Mouse (Mus musculus) lung, postnatal 0 days (tissue): ENCODE results near the gene Prtg. TPM values are rescaled to one million over a fixed set of nuclear protein-coding genes. Genes with fewer than 3 reads are reported as not detected.

Experiments used
- ATAC-seq: fragments of 200-750 bp; cut with Nextera tagmentation; 2 replicates; pipeline ENCODE4 v1.8.0; 2017; ENCODE audit warnings: moderate library complexity
- DNase-seq: peaks from one replicate; pipeline ENCODE4 v3.0.0-alpha.2; 2016; ENCODE audit warnings: low spot score
- H3K27ac ChIP-seq: fragments of 300-500 bp; sonication (generic); 2 replicates; pipeline ENCODE4 v1.5.1; 2014; ENCODE audit warnings: antibody characterized with exemption, mild to moderate bottlenecking, low read length, mixed read lengths
- H3K27me3 ChIP-seq: fragments of 300-500 bp; sonication (generic); replicated peaks from 2 replicates; pipeline ENCODE4 v1.6.1; 2014; ENCODE audit warnings: low read length, mixed read lengths; ENCODE audit not compliant: insufficient read depth
- H3K36me3 ChIP-seq: fragments of 300-500 bp; sonication (generic); 2 replicates; pipeline ENCODE4 v1.6.1; 2014; ENCODE audit warnings: low read length, mixed read lengths; ENCODE audit not compliant: insufficient read depth
- H3K4me1 ChIP-seq: fragments of 300-500 bp; sonication (generic); 2 replicates; pipeline ENCODE4 v1.6.1; 2014; ENCODE audit warnings: antibody characterized with exemption, low read depth, low read length, mixed read lengths; ENCODE audit not compliant: insufficient read depth
- H3K4me2 ChIP-seq: fragments of 300-500 bp; sonication (generic); replicated peaks from 2 replicates; pipeline ENCODE4 v1.6.1; 2014; ENCODE audit warnings: low read depth, mild to moderate bottlenecking, low read length, moderate library complexity, mixed read lengths
- H3K4me3 ChIP-seq: fragments of 300-500 bp; sonication (generic); 2 replicates; pipeline ENCODE4 v1.5.1; 2014; ENCODE audit warnings: low read depth, low read length
- H3K9ac ChIP-seq: fragments of 300-500 bp; sonication (generic); replicated peaks from 2 replicates; pipeline ENCODE4 v1.6.1; 2014; ENCODE audit warnings: low read depth, mild to moderate bottlenecking
- H3K9me3 ChIP-seq: fragments of 300-500 bp; sonication (generic); 2 replicates; pipeline ENCODE4 v1.6.1; 2016; ENCODE audit warnings: low read length, mixed read lengths
- CTCF ChIP-seq: IDR thresholded peaks from 2 replicates; pipeline ENCODE4 v1.5.1; 2016; ENCODE audit warnings: antibody characterized with exemption, mild to moderate bottlenecking
- EP300 ChIP-seq: IDR thresholded peaks from 2 replicates; pipeline ENCODE4 v1.6.1; 2016; ENCODE audit warnings: antibody characterized with exemption, mild to moderate bottlenecking, control low read depth
- WGBS: fragments of 180-500 bp; shearing (Covaris S2); extraction: QIAGEN DNeasy Blood & Tissue Kit; methylation state at CpG from one replicate; pipeline ENCODE4 v1.1.7; 2014; 5-methylcytosine and 5-hydroxymethylcytosine counted together
- polyA plus RNA-seq: library from polyadenylated mRNA; unstranded; fragments of >200 nt; fragmentation: Nextera tagmentation; extraction: Ambion mirVana; gene quantifications from 2 replicates; pipeline ENCODE4 v1.2.1, GENCODE M21; 2015

Gene Prtg
- polyA plus RNA-seq, 1 experiment from 2014 or later: 0.04 TPM

GRCm38 (mm10) chr9:72807420-72808005 lies 839 bp downstream of the Prtg start:
- Histone ChIP-seq H3K27me3 (peaks cover 14% of the 10 kb centered on the region; the same call in 1 of the 2 replicates), H3K36me3 (no peaks in the 10 kb centered on the region), H3K4me1 (no peaks in the 10 kb centered on the region), H3K4me3 (peak overlapping the region; percentile 61), H3K9me3 (no peaks in the 10 kb centered on the region), H3K4me2 (peak overlapping the region; percentile 100), H3K27ac (no peak overlapping the region), H3K9ac (0 out of 2 replicates have a peak overlapping the region, but pooled peaks have one; percentile 16)
- peak; percentile 24 for DNase-seq
- TF ChIP-seq EP300 (no peak), CTCF (0 out of 2 replicates have a peak, but pooled peaks have one; percentile 10)
- peak; percentile 44 for ATAC-seq
- WGBS: under 1% methylated on average over 41 of the region's 52 CpGs

DNA sequence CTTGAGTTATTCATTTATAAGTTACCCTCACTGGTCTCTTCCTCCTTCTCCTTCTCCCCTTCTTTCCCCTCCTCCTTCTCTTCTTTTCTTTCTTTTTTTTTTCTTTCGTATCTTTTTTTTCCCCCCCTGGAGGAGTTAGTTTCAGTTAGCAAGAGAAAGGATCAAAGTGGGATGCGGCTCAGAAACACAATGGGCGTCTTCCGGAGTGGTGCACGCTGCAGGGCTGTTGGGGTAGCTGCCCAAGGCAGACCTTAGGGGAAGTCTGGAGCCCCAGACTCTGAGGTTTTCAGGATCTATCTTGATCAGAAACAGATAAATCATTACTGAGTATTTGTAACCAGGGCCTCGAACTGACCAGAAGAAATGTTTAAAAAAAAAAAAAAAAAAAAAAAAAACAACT lies 1.5 kb downstream of the Prtg start:
- H3K9ac ChIP-seq: no peak overlapping the region
- no peaks in the 10 kb centered on the region for H3K9me3 ChIP-seq
- H3K4me2 ChIP-seq: peak overlapping the region; percentile 100
- no peak for TF ChIP-seq CTCF
- no peak for TF ChIP-seq EP300
- ATAC-seq: no peak
- no peaks in the 10 kb centered on the region for H3K36me3 ChIP-seq
- 8% methylated on average over 6 of the region's 6 CpGs for WGBS
- peaks cover 14% of the 10 kb centered on the region; the same call in 1 of the 2 replicates for H3K27me3 ChIP-seq
- DNase-seq: no peak
- H3K27ac ChIP-seq: no peak overlapping the region
- H3K4me3 ChIP-seq: peak overlapping the region; percentile 61; the same call in 1 of the 2 replicates
- H3K4me1 ChIP-seq: no peaks in the 10 kb centered on the region

DNA sequence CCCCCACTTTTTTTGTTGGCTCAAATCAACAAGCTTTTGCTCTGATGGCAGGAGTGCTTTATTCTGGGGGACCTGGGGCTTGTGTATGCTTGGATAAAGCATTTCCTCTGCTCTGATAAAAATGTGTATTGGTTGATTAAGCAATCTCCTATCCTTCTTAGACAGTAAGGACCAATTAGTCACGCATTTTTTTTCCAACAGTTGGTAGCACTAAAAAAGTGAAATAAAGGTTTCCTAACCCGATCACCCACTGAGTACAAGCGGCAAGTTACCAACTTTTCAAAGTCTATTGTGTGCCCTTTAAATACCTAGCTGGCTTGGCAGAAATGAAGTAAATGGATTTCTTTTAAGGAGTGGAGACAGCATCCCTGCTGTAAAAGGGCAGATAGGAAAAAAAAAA lies 1.9 kb downstream of the Prtg start:
- no peak overlapping the region for H3K9ac ChIP-seq
- no peak overlapping the region for H3K4me3 ChIP-seq
- no peaks in the 10 kb centered on the region for H3K36me3 ChIP-seq
- H3K27me3 ChIP-seq: peaks cover 14% of the 10 kb centered on the region; the same call in 1 of the 2 replicates
- no peaks in the 10 kb centered on the region for H3K4me1 ChIP-seq
- ATAC-seq (no peak), DNase-seq (no peak)
- 59% methylated on average over 3 of the region's 3 CpGs for WGBS
- TF ChIP-seq CTCF: no peak
- no peak for TF ChIP-seq EP300
- no peak overlapping the region for H3K4me2 ChIP-seq
- no peaks in the 10 kb centered on the region for H3K9me3 ChIP-seq
- H3K27ac ChIP-seq: no peak overlapping the region

GRCm38 (mm10) chr9:72809077-72809476 lies 2.4 kb downstream of the Prtg start:
- ATAC-seq (no peak), DNase-seq (no peak)
- Histone ChIP-seq H3K4me3 (no peak overlapping the region), H3K27me3 (peaks cover 14% of the 10 kb centered on the region; the same call in 1 of the 2 replicates), H3K9me3 (no peaks in the 10 kb centered on the region), H3K9ac (no peak overlapping the region), H3K4me1 (no peaks in the 10 kb centered on the region), H3K27ac (no peak overlapping the region), H3K36me3 (no peaks in the 10 kb centered on the region), H3K4me2 (no peak overlapping the region)
- 90% methylated on average over 2 of the region's 2 CpGs for WGBS
- TF ChIP-seq EP300 (no peak), CTCF (no peak)

DNA sequence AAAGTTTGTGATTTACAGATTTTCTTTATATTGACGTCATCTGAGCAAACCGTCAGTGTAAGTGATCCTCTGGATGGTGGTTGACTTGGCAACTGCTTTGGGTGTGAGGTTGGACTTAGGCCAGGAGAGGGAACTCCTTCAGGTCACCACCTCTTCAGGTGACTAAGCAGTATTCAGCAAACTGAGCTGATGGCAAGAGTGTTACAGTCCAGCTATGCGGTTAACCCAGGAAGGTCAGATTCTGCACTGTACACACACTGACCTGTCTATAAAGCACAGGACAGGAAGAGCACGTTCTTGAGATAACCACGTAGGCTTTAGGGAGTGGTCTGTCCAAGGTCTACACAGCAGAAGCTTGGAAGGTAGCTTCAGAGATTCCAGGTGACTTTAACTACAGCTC lies 3.9 kb downstream of the Prtg start:
- no peak overlapping the region for H3K9ac ChIP-seq
- no peak overlapping the region for H3K4me2 ChIP-seq
- TF ChIP-seq CTCF (no peak), EP300 (no peak)
- no peak overlapping the region for H3K4me3 ChIP-seq
- H3K9me3 ChIP-seq: no peaks in the 10 kb centered on the region
- WGBS: 61% methylated on average over 5 of the region's 5 CpGs
- H3K27me3 ChIP-seq: peaks cover 14% of the 10 kb centered on the region; the same call in 1 of the 2 replicates
- DNase-seq (no peak), ATAC-seq (no peak)
- no peaks in the 10 kb centered on the region for H3K36me3 ChIP-seq
- no peak overlapping the region for H3K27ac ChIP-seq
- no peaks in the 10 kb centered on the region for H3K4me1 ChIP-seq

- WGBS: 59% methylated on average over 7 of the region's 7 CpGs
- ATAC-seq (no peak), DNase-seq (no peak)
- Histone ChIP-seq H3K4me2 (no peak overlapping the region), H3K36me3 (no peaks in the 10 kb centered on the region), H3K4me1 (no peaks in the 10 kb centered on the region), H3K27ac (no peak overlapping the region), H3K27me3 (peaks cover 8% of the 10 kb centered on the region; the same call in 1 of the 2 replicates), H3K9me3 (no peaks in the 10 kb centered on the region), H3K4me3 (no peak overlapping the region), H3K9ac (no peak overlapping the region)
- TF ChIP-seq EP300 (no peak), CTCF (no peak)
These were observed 5.4 kb downstream of the Prtg start for GRCm38 (mm10) chr9:72812091-72812490.
